Mouse (Mus musculus) kidney, embryonic 16.5 days (tissue): ENCODE measurements around the gene Lekr1. TPM values are rescaled to one million over a fixed set of nuclear protein-coding genes. Genes with fewer than 3 reads are reported as not detected.

Experiments used
- ATAC-seq: fragments of 200-750 bp; cut with Nextera tagmentation; 2 replicates; pipeline ENCODE4 v1.8.0; 2017; ENCODE audit warnings: moderate TSS enrichment; ENCODE audit not compliant: low FRiP score, low TSS enrichment
- H3K27ac ChIP-seq: fragments of 300-500 bp; sonication (generic); 2 replicates; pipeline ENCODE4 v1.5.1; 2014; ENCODE audit warnings: low read length
- H3K27me3 ChIP-seq: fragments of 300-500 bp; sonication (generic); 2 replicates; pipeline ENCODE4 v1.6.1; 2014; ENCODE audit warnings: low read length, control low read depth, mixed read lengths; ENCODE audit not compliant: insufficient read depth
- H3K36me3 ChIP-seq: fragments of 300-500 bp; sonication (generic); 2 replicates; pipeline ENCODE4 v1.6.1; 2014; ENCODE audit warnings: low read length, control low read depth, mixed read lengths; ENCODE audit not compliant: insufficient read depth
- H3K4me1 ChIP-seq: fragments of 300-500 bp; sonication (generic); 2 replicates; pipeline ENCODE4 v1.6.1; 2014; ENCODE audit warnings: low read length, control low read depth, mixed read lengths; ENCODE audit not compliant: insufficient read depth
- H3K4me2 ChIP-seq: fragments of 300-500 bp; sonication (generic); replicated peaks from 2 replicates; pipeline ENCODE4 v1.6.1; 2014; ENCODE audit warnings: low read depth, low read length
- H3K4me3 ChIP-seq: fragments of 300-500 bp; sonication (generic); 2 replicates; pipeline ENCODE4 v1.5.1; 2014; ENCODE audit warnings: mild to moderate bottlenecking, low read length
- H3K9ac ChIP-seq: fragments of 300-500 bp; sonication (generic); replicated peaks from 2 replicates; pipeline ENCODE4 v1.6.1; 2014; ENCODE audit warnings: low read length
- H3K9me3 ChIP-seq: fragments of 300-500 bp; sonication (generic); 2 replicates; pipeline ENCODE4 v1.6.1; 2016; ENCODE audit warnings: low read length, control low read depth
- WGBS: fragments of 180-500 bp; shearing (Covaris S2); extraction: QIAGEN DNeasy Blood & Tissue Kit; methylation state at CpG from one replicate; pipeline ENCODE4 v1.1.7; 2014; 5-methylcytosine and 5-hydroxymethylcytosine counted together
- polyA plus RNA-seq: library from polyadenylated mRNA; unstranded; fragments of >200 nt; fragmentation: Nextera tagmentation; extraction: Ambion mirVana; gene quantifications from 2 replicates; pipeline ENCODE4 v1.2.1, GENCODE M21; 2015

Gene Lekr1
- polyA plus RNA-seq, 1 experiment from 2014 or later, result 7.7 TPM

DNA sequence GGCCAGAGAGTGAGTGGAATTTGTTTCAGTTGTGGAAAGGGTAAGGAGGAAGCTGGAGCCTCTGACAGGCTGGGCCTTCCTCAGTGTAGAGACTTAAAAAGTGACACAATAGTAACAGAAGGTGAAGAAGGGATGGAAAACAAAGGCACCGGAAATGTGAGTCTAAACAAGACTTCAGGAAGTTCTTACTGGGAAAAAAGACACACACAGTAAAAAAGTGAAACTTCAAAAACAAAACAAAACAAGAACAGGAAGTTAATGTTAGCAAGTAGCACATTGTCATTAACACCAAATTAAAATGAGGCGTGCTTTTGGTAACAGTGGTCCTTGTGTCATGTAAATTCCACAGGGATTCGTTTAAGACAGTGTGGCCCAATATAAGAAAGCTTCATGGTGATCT, 158.9 kb downstream of the Lekr1 start:
- Histone ChIP-seq H3K36me3 (no peaks in the 10 kb centered on the region), H3K27me3 (no peaks in the 10 kb centered on the region), H3K4me1 (peaks cover 2% of the 10 kb centered on the region; the same call in 1 of the 2 replicates), H3K4me3 (no peak overlapping the region), H3K27ac (peak overlapping the region; percentile 71), H3K9me3 (no peaks in the 10 kb centered on the region), H3K9ac (no peak overlapping the region), H3K4me2 (no peak overlapping the region)
- 46% methylated on average over 3 of the region's 3 CpGs for WGBS
- ATAC-seq, result no peak

DNA sequence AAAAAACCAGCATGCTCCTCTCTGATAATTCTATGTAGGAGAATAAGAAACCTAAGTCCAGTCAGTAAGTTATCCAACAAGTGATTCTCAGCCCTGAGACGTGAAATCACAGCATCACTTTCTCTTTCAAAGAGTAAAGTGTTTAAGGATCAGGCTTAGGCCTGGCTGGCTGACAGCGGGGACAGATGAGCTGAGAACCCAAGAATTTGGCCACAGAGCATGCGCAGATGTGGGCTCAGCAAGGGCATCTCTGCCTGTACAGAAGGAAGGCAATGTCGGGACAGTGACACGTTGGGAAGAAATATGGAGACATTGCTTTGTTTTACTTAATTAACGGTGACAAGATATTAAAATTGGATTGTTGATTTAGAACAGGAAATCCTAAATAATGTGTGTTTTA, 160.7 kb downstream of the Lekr1 start:
- no peaks in the 10 kb centered on the region for H3K9me3 ChIP-seq
- no peaks in the 10 kb centered on the region for H3K27me3 ChIP-seq
- H3K36me3 ChIP-seq, result no peaks in the 10 kb centered on the region
- no peak overlapping the region for H3K9ac ChIP-seq
- ATAC-seq, result no peak
- H3K4me2 ChIP-seq, result no peak overlapping the region
- H3K27ac ChIP-seq, result no peak overlapping the region
- H3K4me1 ChIP-seq, result peaks cover 3% of the 10 kb centered on the region; the same call in 1 of the 2 replicates
- 73% methylated on average over 6 of the region's 6 CpGs for whole genome bisulfite sequencing
- no peak overlapping the region for H3K4me3 ChIP-seq

DNA sequence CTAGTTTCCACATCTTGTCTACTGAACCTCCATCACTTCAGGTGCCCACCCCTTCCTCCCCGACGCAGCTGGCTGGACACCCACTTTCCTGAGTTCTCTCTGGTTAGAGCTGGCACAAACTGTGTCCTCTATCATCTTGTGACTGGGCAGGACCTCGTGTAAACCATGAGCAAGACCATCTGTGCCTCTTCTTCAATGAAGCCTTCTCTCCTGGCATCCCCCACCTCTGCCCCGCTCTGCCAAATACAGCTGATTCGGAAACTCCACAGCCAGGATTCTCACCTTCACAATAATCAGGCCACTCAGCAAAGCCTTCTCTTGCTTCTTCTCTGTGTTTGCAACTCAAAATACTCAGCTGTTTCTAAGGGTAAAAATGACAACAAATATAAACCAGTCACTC, 161.4 kb downstream of the Lekr1 start:
- H3K36me3 ChIP-seq, result no peaks in the 10 kb centered on the region
- ATAC-seq, result no peak
- H3K9me3 ChIP-seq, result no peaks in the 10 kb centered on the region
- H3K9ac ChIP-seq, result no peak overlapping the region
- 82% methylated on average over 5 of the region's 5 CpGs for WGBS
- H3K27me3 ChIP-seq, result no peaks in the 10 kb centered on the region
- H3K27ac ChIP-seq, result no peak overlapping the region
- peaks cover 3% of the 10 kb centered on the region; the same call in 1 of the 2 replicates for H3K4me1 ChIP-seq
- no peak overlapping the region for H3K4me3 ChIP-seq
- no peak overlapping the region for H3K4me2 ChIP-seq

DNA sequence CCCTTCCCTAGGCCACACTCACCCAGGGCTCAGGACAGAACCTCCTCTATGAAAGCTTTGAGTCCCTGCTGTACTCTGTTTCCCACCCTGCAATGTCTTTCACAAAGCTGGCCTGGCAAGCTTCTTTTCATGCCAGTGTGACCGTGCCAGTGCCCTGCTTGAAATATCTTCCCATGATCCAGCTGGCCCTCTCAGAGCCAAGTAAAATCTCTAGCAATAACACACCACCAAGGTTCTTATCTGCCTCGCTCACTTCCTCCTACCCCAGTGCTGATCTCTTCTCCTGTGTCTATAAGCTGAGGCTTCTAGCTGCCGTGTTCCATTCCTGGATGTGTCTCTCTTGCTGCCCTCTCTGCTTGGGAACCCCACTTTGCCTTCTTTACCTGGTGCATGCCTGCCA, 162.0 kb downstream of the Lekr1 start:
- H3K27ac ChIP-seq, result no peak overlapping the region
- no peak overlapping the region for H3K9ac ChIP-seq
- H3K36me3 ChIP-seq, result no peaks in the 10 kb centered on the region
- no peaks in the 10 kb centered on the region for H3K27me3 ChIP-seq
- H3K4me3 ChIP-seq, result no peak overlapping the region
- no peak for ATAC-seq
- 82% methylated on average over 3 of the region's 3 CpGs for WGBS
- H3K4me2 ChIP-seq, result no peak overlapping the region
- no peaks in the 10 kb centered on the region for H3K9me3 ChIP-seq
- peaks cover 3% of the 10 kb centered on the region; the same call in 1 of the 2 replicates for H3K4me1 ChIP-seq

DNA sequence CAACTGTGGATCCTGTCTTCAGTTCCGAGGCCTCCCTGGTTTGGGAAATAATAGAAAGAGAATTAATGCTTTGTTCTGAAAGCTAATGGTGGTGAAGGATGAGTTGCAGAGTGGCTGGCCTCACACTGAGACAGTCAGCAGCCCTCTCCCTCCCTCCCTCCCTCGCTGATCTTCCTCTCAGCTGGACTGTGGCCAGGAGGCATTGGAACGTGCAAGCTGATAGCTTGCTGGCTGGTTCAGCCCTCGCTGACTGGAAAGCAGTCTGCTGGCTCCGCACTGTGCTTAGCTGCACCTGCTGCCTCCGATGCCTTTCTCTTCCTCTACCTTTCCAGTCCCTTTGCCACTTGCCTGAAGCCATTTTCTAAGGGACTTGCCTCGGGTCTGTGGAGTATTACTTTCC, 163.2 kb downstream of the Lekr1 start:
- peak; percentile 91 for ATAC-seq
- H3K4me1 ChIP-seq, result peaks cover 3% of the 10 kb centered on the region; the same call in 1 of the 2 replicates
- no peak overlapping the region for H3K4me3 ChIP-seq
- no peak overlapping the region for H3K27ac ChIP-seq
- 11% methylated on average over 7 of the region's 7 CpGs for WGBS
- no peak overlapping the region for H3K4me2 ChIP-seq
- no peak overlapping the region for H3K9ac ChIP-seq
- no peaks in the 10 kb centered on the region for H3K9me3 ChIP-seq
- no peaks in the 10 kb centered on the region for H3K27me3 ChIP-seq
- H3K36me3 ChIP-seq, result no peaks in the 10 kb centered on the region

DNA sequence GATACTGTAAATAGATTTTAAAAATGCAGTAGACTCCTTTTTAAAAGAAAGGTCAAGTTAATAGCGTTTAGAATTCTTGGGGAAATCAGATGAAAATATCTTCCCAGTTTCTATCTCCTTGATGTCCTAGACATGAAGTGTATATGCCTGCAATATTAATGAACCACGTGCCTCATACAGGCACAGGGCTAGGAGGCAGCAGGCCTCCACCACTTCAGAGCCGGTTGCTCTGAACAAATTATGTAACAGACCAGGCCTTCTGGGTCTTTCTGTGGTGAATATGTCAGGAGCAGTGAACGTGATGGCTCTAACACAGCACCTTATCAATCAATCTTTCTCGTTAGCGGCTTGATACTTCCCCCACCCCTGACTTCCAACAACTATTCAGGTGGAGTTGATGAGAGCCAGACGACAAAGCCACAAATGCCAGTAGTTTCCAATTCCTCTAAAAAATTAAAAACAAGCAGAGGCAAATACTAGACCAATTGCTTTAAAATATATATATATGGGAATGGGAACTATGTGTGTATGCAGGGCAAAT, 164.0 kb downstream of the Lekr1 start:
- 77% methylated on average over 7 of the region's 7 CpGs for WGBS
- ATAC-seq, result no peak
- Histone ChIP-seq H3K4me1 (peaks cover 3% of the 10 kb centered on the region; the same call in 1 of the 2 replicates), H3K4me2 (no peak overlapping the region), H3K9ac (no peak overlapping the region), H3K27me3 (no peaks in the 10 kb centered on the region), H3K27ac (no peak overlapping the region), H3K4me3 (no peak overlapping the region), H3K9me3 (no peaks in the 10 kb centered on the region), H3K36me3 (no peaks in the 10 kb centered on the region)

DNA sequence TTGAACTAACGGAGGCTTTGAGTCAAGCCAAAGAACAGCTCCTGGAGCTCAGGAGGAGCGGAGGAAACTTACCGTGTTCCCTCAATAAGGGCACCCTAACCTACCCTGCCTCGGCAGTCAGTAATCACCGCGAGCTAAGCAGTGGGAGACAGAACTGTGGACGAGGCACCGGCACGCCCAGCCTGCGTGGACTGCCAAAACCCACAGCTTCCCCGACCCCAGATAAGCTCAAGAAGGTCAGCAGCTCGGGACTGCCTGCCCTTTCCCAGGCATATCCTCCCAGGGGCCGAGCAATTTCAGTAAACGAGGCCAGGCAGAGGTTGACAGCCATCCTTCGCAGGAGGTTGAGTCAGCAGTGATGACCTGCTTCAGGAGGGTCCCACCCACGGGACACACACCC, 164.8 kb downstream of the Lekr1 start:
- H3K27ac ChIP-seq, result no peak overlapping the region
- H3K9ac ChIP-seq, result no peak overlapping the region
- H3K27me3 ChIP-seq, result no peaks in the 10 kb centered on the region
- WGBS, result 27% methylated on average over 16 of the region's 16 CpGs
- no peak overlapping the region for H3K4me2 ChIP-seq
- no peak overlapping the region for H3K4me3 ChIP-seq
- no peaks in the 10 kb centered on the region for H3K36me3 ChIP-seq
- H3K4me1 ChIP-seq, result peaks cover 3% of the 10 kb centered on the region; the same call in 1 of the 2 replicates
- no peak for ATAC-seq
- H3K9me3 ChIP-seq, result no peaks in the 10 kb centered on the region

DNA sequence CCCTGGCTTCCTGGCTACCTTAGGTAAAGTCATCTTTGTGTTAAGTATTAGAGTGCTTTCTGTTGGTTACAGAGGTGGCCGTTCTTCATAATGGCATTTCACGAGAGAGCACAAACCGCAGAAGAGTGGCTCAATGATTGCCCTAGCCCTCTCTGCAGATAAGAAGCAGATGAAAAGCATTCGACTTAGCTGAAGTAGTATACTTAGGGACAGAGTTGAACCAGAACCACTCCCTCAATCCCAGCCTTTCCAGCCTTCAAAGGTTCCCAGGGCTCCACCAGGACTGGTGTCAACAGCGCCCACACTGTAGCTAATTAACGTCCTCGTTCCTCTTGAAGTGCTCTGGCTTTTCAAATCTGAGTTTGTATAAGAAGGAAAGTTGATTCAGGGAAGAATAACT, 166.4 kb downstream of the Lekr1 start:
- H3K36me3 ChIP-seq, result no peaks in the 10 kb centered on the region
- H3K4me2 ChIP-seq, result no peak overlapping the region
- H3K9ac ChIP-seq, result no peak overlapping the region
- H3K4me3 ChIP-seq, result no peak overlapping the region
- H3K27me3 ChIP-seq, result no peaks in the 10 kb centered on the region
- peaks cover 3% of the 10 kb centered on the region; the same call in 1 of the 2 replicates for H3K4me1 ChIP-seq
- 52% methylated on average over 7 of the region's 7 CpGs for WGBS
- no peak for ATAC-seq
- H3K27ac ChIP-seq, result no peak overlapping the region
- no peaks in the 10 kb centered on the region for H3K9me3 ChIP-seq

DNA sequence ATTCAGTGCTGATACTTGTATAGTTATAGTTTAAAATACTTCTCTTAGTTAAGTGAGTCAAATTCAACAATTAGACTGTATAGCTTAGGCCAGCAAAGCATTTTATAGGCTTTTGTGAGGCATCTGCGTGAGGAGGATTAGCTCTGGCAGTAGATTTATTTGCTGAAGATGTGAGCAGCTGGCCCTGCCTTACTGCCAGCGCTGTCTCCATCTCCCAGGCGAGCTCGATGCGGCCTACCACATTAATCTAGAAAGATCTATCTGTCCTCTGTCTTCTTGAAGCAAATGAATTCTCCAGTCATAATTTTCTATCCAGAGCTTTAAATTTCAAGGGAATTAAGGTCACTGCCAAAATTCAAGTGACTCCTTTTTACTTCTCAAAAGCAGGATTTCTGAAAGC, 170.4 kb downstream of the Lekr1 start:
- ATAC-seq, result no peak
- no peak overlapping the region for H3K27ac ChIP-seq
- no peak overlapping the region for H3K9ac ChIP-seq
- H3K36me3 ChIP-seq, result no peaks in the 10 kb centered on the region
- H3K4me3 ChIP-seq, result no peak overlapping the region
- no peaks in the 10 kb centered on the region for H3K9me3 ChIP-seq
- H3K27me3 ChIP-seq, result no peaks in the 10 kb centered on the region
- no peaks in the 10 kb centered on the region for H3K4me1 ChIP-seq
- H3K4me2 ChIP-seq, result no peak overlapping the region
- WGBS, result 61% methylated on average over 5 of the region's 5 CpGs

DNA sequence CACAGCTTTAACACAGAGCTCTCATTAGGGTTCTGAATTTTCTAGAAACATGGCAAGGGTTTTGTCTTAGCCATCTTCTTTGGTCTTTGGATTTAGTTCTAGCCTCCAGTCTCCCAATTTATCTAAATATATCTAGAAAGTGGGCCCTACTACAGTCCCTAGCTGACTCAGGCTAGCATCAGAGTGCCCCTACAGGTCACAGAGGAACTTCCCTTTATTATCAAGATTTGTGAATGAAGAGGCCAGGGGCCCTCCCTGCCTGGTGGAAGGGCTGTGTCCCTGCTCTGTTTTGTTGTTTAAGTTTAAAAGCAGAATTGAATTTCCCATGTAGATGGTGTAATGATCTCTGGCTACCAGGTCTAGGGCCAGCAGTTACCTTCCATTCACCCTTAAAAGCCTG, 173.6 kb downstream of the Lekr1 start:
- no peak for ATAC-seq
- no peak overlapping the region for H3K9ac ChIP-seq
- no peaks in the 10 kb centered on the region for H3K27me3 ChIP-seq
- no peaks in the 10 kb centered on the region for H3K36me3 ChIP-seq
- no peak overlapping the region for H3K4me3 ChIP-seq
- no peak overlapping the region for H3K4me2 ChIP-seq
- H3K27ac ChIP-seq, result no peak overlapping the region
- no peaks in the 10 kb centered on the region for H3K4me1 ChIP-seq
- H3K9me3 ChIP-seq, result no peaks in the 10 kb centered on the region
